Mouse (Mus musculus): ENCODE measurements at regions not wholly inside any gene's neighbourhood (a gene's known extent, or its start where the extent isn't known, plus 50 kb on each side); places are given as distances from the start of the nearest gene placed in this dataset.

DNA sequence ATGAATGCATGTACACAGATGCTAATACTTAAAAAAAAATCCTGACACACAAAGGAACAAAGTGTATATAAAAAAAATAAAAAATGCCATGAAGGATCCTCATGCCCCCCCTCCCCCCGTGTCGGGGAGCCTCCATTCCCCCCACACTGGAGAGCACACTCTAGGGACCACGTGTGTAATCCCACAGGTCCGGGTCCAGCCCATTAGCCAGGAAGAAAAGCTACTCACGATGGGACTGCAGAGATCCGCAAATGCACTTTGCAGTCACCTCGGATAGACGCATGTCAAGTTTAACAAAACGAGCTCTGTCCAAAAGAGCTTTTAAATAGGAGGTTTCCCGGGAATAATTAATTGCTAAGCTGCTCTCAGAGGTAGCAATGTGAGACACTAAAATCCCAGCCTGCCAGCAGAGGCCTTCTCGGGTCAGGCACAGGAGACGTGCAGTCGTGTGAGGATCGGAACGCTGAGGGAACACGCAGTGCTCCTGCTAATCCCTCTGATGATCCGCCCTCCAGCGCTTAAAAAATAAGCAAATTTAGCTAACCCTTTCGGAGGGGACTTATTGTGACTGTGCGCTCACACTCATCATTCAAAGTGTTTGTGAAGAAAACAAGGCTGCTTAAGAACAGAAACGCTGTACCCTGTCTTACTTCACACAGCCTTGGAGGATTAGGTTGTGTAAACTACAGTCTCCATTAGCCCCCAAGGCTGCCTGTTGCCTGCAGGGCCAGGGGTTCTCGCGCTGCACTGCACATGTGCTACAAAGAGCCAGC, 100.2 kb upstream of the Spata13 start:
- no peak overlapping the region for H3K4me3 ChIP-seq
- no peak overlapping the region for H3K4me2 ChIP-seq (ENCODE audit: low read depth)
- H3K36me3 ChIP-seq (ENCODE audit: control insufficient read depth, insufficient read depth), result no peaks in the 10 kb centered on the region
- no peaks in the 10 kb centered on the region for H3K79me2 ChIP-seq (ENCODE audit: control insufficient read depth, insufficient read depth)
- TF ChIP-seq POLR2A (IDR thresholded peaks at IDR 0.05; ENCODE audit: insufficient read length, low read depth) (no peak), POLR2AphosphoS2 (IDR thresholded peaks at IDR 0.05; ENCODE audit: insufficient read length, low read depth) (no peak), TCF12 (IDR thresholded peaks at IDR 0.05; ENCODE audit: insufficient read depth, poor library complexity, severe bottlenecking) (no peak), CEBPB (IDR thresholded peaks at IDR 0.05; ENCODE audit: insufficient read depth, poor library complexity, severe bottlenecking) (no peak), MAX (IDR thresholded peaks at IDR 0.05; ENCODE audit: low read depth) (no peak), REST (IDR thresholded peaks at IDR 0.05; ENCODE audit: insufficient read depth, insufficient read length) (no peak), TCF3 (IDR thresholded peaks at IDR 0.05; ENCODE audit: insufficient read length, low read depth) (no peak), MYOD1 (IDR thresholded peaks at IDR 0.05; ENCODE audit: control insufficient read depth in 1 of 3, insufficient read length in 2 of 3, low read depth in 2 of 3) (no peak), E2F4 (IDR thresholded peaks at IDR 0.05; ENCODE audit: insufficient read depth) (no peak), MYOG (IDR thresholded peaks at IDR 0.05; ENCODE audit: control insufficient read depth in 1 of 3, insufficient read depth in 1 of 3, insufficient read length in 2 of 3, low read depth in 2 of 3) (no peak), SRF (IDR thresholded peaks at IDR 0.05; ENCODE audit: control insufficient read depth, insufficient read length, low read depth) (no peak), USF1 (IDR thresholded peaks at IDR 0.05; ENCODE audit: low read depth) (no peak)
- H3K27me3 ChIP-seq (ENCODE audit: control insufficient read depth, insufficient read depth, insufficient read length), result no peaks in the 10 kb centered on the region
- no peak overlapping the region for H3ac ChIP-seq (ENCODE audit: control insufficient read depth, insufficient read length)

DNA sequence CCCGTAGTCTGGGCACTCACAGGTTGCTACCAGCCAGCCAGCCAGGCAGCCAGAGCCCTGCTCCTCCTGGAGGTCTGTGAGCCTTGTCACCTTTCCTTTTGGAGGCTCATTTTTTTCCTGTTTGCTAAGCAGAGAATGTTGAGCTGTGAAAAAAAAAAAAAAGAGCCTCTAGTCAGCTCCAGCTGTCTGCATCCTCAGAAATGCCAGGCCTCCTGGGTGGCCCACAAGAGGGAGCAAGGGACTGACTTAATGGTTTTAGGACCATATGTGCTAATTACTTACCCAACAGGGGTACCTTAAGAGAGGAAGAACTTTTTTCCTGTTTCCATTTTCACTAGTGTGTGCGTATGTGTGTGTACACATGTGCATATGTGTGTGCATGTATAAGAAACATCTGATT, 94.8 kb upstream of the Spata13 start:
- no peak for TF ChIP-seq CEBPB (IDR thresholded peaks at IDR 0.05; ENCODE audit: insufficient read depth, poor library complexity, severe bottlenecking)
- no peak for TF ChIP-seq MYOD1 (IDR thresholded peaks at IDR 0.05; ENCODE audit: control insufficient read depth in 1 of 3, insufficient read length in 2 of 3, low read depth in 2 of 3)
- Histone ChIP-seq H3K4me3 (no peak overlapping the region), H3K4me2 (ENCODE audit: low read depth) (no peak overlapping the region), H3ac (ENCODE audit: control insufficient read depth, insufficient read length) (no peak overlapping the region), H3K27me3 (ENCODE audit: control insufficient read depth, insufficient read depth, insufficient read length) (no peaks in the 10 kb centered on the region), H3K79me2 (ENCODE audit: control insufficient read depth, insufficient read depth) (no peaks in the 10 kb centered on the region), H3K36me3 (ENCODE audit: control insufficient read depth, insufficient read depth) (no peaks in the 10 kb centered on the region)

DNA sequence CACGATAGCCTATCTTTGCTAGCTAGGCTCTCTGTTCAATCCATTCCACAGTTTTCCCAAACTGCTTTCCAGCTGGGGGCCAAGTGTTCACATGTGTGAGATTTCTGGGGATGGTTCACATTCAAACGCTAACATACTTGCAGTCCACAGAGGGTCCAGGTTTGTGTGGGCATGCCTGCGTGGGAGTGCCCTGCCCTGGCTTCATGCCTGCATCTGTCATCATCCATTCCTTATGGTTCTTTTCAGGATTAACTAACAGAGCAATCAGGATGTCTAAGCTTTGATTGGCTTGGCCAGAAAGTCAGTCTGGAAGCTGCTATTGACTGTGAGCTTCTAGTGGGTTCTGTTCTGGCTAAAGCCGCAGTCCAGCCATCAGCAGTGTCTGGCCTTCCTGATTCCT, 93.7 kb upstream of the Spata13 start:
- Histone ChIP-seq H3K36me3 (ENCODE audit: control insufficient read depth, insufficient read depth) (no peaks in the 10 kb centered on the region), H3K4me3 (no peak overlapping the region), H3K79me2 (ENCODE audit: control insufficient read depth, insufficient read depth) (no peaks in the 10 kb centered on the region), H3K27me3 (ENCODE audit: control insufficient read depth, insufficient read depth, insufficient read length) (no peaks in the 10 kb centered on the region), H3ac (ENCODE audit: control insufficient read depth, insufficient read length) (no peak overlapping the region), H3K4me2 (ENCODE audit: low read depth) (no peak overlapping the region)
- TF ChIP-seq REST (IDR thresholded peaks at IDR 0.05; ENCODE audit: insufficient read depth, insufficient read length), result no peak
- no peak for TF ChIP-seq MAX (IDR thresholded peaks at IDR 0.05; ENCODE audit: low read depth)
- TF ChIP-seq E2F4 (IDR thresholded peaks at IDR 0.05; ENCODE audit: insufficient read depth), result no peak
- no peak for TF ChIP-seq MYOD1 (IDR thresholded peaks at IDR 0.05; ENCODE audit: control insufficient read depth in 1 of 3, insufficient read length in 2 of 3, low read depth in 2 of 3)
- TF ChIP-seq POLR2AphosphoS2 (IDR thresholded peaks at IDR 0.05; ENCODE audit: insufficient read length, low read depth), result no peak
- TF ChIP-seq POLR2A (IDR thresholded peaks at IDR 0.05; ENCODE audit: insufficient read length, low read depth), result no peak

DNA sequence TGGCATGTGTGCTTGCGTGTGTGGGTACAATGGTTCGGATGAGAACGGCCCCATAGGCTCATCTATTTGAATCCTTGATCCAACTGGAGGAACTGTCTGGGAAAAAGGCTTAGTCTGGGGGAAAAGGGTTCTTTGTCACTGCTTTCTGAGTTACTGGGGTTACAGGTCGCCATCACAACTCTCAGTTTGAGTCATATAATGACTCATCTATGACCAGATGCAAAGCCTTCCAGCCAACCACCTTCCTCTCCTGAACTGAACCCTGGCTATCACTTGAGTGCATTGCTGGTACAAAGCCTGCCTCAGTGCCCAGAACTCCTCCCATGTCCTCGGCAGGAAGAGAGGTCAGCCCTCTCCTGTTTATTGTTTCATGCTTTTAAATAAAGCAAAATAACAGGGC, 92.2 kb upstream of the Spata13 start:
- no peak overlapping the region for H3ac ChIP-seq (ENCODE audit: control insufficient read depth, insufficient read length)
- H3K4me2 ChIP-seq (ENCODE audit: low read depth), result no peak overlapping the region
- H3K79me2 ChIP-seq (ENCODE audit: control insufficient read depth, insufficient read depth), result no peaks in the 10 kb centered on the region
- H3K27me3 ChIP-seq (ENCODE audit: control insufficient read depth, insufficient read depth, insufficient read length), result no peaks in the 10 kb centered on the region
- no peak overlapping the region for H3K4me3 ChIP-seq
- no peaks in the 10 kb centered on the region for H3K36me3 ChIP-seq (ENCODE audit: control insufficient read depth, insufficient read depth)
- TF ChIP-seq TCF12 (IDR thresholded peaks at IDR 0.05; ENCODE audit: insufficient read depth, poor library complexity, severe bottlenecking), result no peak
- no peak for TF ChIP-seq REST (IDR thresholded peaks at IDR 0.05; ENCODE audit: insufficient read depth, insufficient read length)
- TF ChIP-seq CEBPB (IDR thresholded peaks at IDR 0.05; ENCODE audit: insufficient read depth, poor library complexity, severe bottlenecking), result no peak
- TF ChIP-seq TCF3 (IDR thresholded peaks at IDR 0.05; ENCODE audit: insufficient read length, low read depth), result no peak
- no peak for TF ChIP-seq MYOD1 (IDR thresholded peaks at IDR 0.05; ENCODE audit: control insufficient read depth in 1 of 3, insufficient read length in 2 of 3, low read depth in 2 of 3)
- no peak for TF ChIP-seq MYOG (IDR thresholded peaks at IDR 0.05; ENCODE audit: control insufficient read depth in 1 of 3, insufficient read depth in 1 of 3, insufficient read length in 2 of 3, low read depth in 2 of 3)
- no peak for TF ChIP-seq POLR2AphosphoS2 (IDR thresholded peaks at IDR 0.05; ENCODE audit: insufficient read length, low read depth)
- no peak for TF ChIP-seq POLR2A (IDR thresholded peaks at IDR 0.05; ENCODE audit: insufficient read length, low read depth)
- TF ChIP-seq SRF (IDR thresholded peaks at IDR 0.05; ENCODE audit: control insufficient read depth, insufficient read length, low read depth), result no peak
- TF ChIP-seq USF1 (IDR thresholded peaks at IDR 0.05; ENCODE audit: low read depth), result no peak
- no peak for TF ChIP-seq E2F4 (IDR thresholded peaks at IDR 0.05; ENCODE audit: insufficient read depth)
- no peak for TF ChIP-seq MAX (IDR thresholded peaks at IDR 0.05; ENCODE audit: low read depth)

DNA sequence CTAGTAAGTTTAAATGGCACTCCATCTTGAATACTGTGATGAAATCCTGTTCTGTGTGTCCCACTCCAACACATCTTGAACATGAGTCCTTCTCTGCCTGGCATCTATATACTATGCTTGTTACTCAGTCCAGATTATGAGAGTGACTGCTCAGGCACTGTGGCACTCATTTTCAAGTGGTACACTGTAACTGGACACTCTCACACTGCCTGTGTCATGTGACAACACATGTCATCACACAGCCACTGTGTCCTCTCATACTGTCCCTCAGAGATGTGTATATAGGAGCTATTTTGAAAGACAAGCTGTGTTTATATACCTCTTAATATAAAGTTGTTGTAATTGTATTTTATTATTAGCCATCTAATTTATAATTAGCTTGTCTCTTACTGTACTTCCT, 89.0 kb upstream of the Spata13 start:
- Histone ChIP-seq H3K79me2 (ENCODE audit: control insufficient read depth, insufficient read depth) (no peaks in the 10 kb centered on the region), H3K4me3 (no peak overlapping the region), H3K36me3 (ENCODE audit: control insufficient read depth, insufficient read depth) (no peaks in the 10 kb centered on the region), H3K4me2 (ENCODE audit: low read depth) (no peak overlapping the region), H3K27me3 (ENCODE audit: control insufficient read depth, insufficient read depth, insufficient read length) (no peaks in the 10 kb centered on the region), H3ac (ENCODE audit: control insufficient read depth, insufficient read length) (no peak overlapping the region)
- no peak for TF ChIP-seq TCF3 (IDR thresholded peaks at IDR 0.05; ENCODE audit: insufficient read length, low read depth)
- TF ChIP-seq POLR2AphosphoS2 (IDR thresholded peaks at IDR 0.05; ENCODE audit: insufficient read length, low read depth), result no peak
- TF ChIP-seq MAX (IDR thresholded peaks at IDR 0.05; ENCODE audit: low read depth), result no peak
- TF ChIP-seq CEBPB (IDR thresholded peaks at IDR 0.05; ENCODE audit: insufficient read depth, poor library complexity, severe bottlenecking), result no peak
- no peak for TF ChIP-seq SRF (IDR thresholded peaks at IDR 0.05; ENCODE audit: control insufficient read depth, insufficient read length, low read depth)
- TF ChIP-seq MYOD1 (IDR thresholded peaks at IDR 0.05; ENCODE audit: control insufficient read depth in 1 of 3, insufficient read length in 2 of 3, low read depth in 2 of 3), result no peak
- TF ChIP-seq REST (IDR thresholded peaks at IDR 0.05; ENCODE audit: insufficient read depth, insufficient read length), result no peak
- TF ChIP-seq TCF12 (IDR thresholded peaks at IDR 0.05; ENCODE audit: insufficient read depth, poor library complexity, severe bottlenecking), result no peak
- TF ChIP-seq E2F4 (IDR thresholded peaks at IDR 0.05; ENCODE audit: insufficient read depth), result no peak
- TF ChIP-seq MYOG (IDR thresholded peaks at IDR 0.05; ENCODE audit: control insufficient read depth in 1 of 3, insufficient read depth in 1 of 3, insufficient read length in 2 of 3, low read depth in 2 of 3), result no peak
- TF ChIP-seq USF1 (IDR thresholded peaks at IDR 0.05; ENCODE audit: low read depth), result no peak
- TF ChIP-seq POLR2A (IDR thresholded peaks at IDR 0.05; ENCODE audit: insufficient read length, low read depth), result no peak

Data from myocyte (in vitro differentiated cells).